In the genomic region with DNA sequence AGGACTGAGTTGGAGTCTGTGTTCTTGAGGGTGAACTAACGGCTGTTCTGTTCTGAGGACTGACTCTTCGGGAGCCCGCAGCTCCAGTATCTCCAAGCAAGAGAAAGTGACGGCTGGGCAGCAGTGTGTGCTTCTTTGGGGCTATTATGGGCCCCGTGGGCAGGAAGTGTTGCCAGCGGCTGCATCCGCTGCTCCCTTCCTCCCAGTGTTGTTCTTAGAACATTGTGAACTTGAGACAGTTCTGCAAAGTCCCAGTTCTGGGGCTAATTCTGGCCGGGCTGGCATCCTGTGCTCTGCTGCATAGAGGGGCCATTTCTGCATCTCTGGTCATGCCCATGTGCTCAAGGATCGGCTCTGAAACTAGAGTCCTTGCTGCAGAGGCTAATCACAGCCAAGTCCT, we compare ENCODE assay signal across 7 mouse cellular contexts. TPM values are rescaled to one million over a fixed set of nuclear protein-coding genes. Genes with fewer than 3 reads are reported as not detected.
DNase-seq lines count a peak whose midpoint lies in the region; ATAC-seq and TF ChIP-seq lines count a peak whose summit lies in the region.

No protein-coding gene starts in this region.

- no peaks in the 10 kb centered on the region for H3K36me3 ChIP-seq in testis, adult 2 months (ENCODE audit: control insufficient read depth, insufficient read depth, low read length)
- H3K36me3 ChIP-seq in liver, embryonic 11.5 days (ENCODE audit: control insufficient read depth, insufficient read depth, low read length) = peaks cover 3% of the 10 kb centered on the region; the same call in 1 of the 2 replicates

- peak overlapping the region; percentile 35 for H3K4me2 ChIP-seq in liver, embryonic 11.5 days

- no peak for TF ChIP-seq CTCF in testis, adult 2 months (IDR thresholded peaks at IDR 0.05; ENCODE audit: control insufficient read depth, insufficient read depth, insufficient replicate concordance, low read depth, low read length)

- no peaks in the 10 kb centered on the region for H3K9me3 ChIP-seq in liver, embryonic 11.5 days (ENCODE audit: control insufficient read depth, low read length)

- H3K27me3 ChIP-seq in testis, adult 2 months (ENCODE audit: control insufficient read depth, insufficient read depth, low read length) = no peaks in the 10 kb centered on the region
- no peaks in the 10 kb centered on the region for H3K27me3 ChIP-seq in liver, embryonic 11.5 days (replicated peaks; ENCODE audit: control insufficient read depth, insufficient read depth, low read length)

- 0 out of 2 replicates have a peak overlapping the region, but pooled peaks have one; percentile 4 for H3K9ac ChIP-seq in liver, embryonic 11.5 days (ENCODE audit: low read depth, low read length)

- peak; percentile 63 for ATAC-seq in liver, embryonic 11.5 days (replicated peaks; ENCODE audit: low FRiP score)

- H3K4me1 ChIP-seq in testis, adult 2 months (ENCODE audit: control insufficient read depth, insufficient read depth, low read length) = peaks cover 4% of the 10 kb centered on the region
- H3K4me1 ChIP-seq in liver, embryonic 11.5 days (replicated peaks; ENCODE audit: control insufficient read depth, insufficient read depth, low read length) = peaks cover 2% of the 10 kb centered on the region; the same call in 1 of the 2 replicates

- DNase-seq in testis, postnatal 14 days (ENCODE audit: low spot score) = no peak
- peak; percentile 61 for DNase-seq in gastrocnemius, postnatal 14 days
- DNase-seq in kidney, adult 11 months = peak; percentile 59
- no peak for DNase-seq in liver, embryonic 11.5 days (ENCODE audit: low spot score)
- DNase-seq in right cerebral cortex, adult 2 months (ENCODE audit: low spot score in 2 of 2) = peak; percentile 69 to 78
- DNase-seq in urinary bladder, adult 2 months (ENCODE audit: low spot score) = no peak

- intact Hi-C loops in gastrocnemius, postnatal 14 days (cut with DNase I; ENCODE audit: low total_unique reads) = no loop called here

- 0 out of 2 replicates have a peak, but pooled peaks have one; percentile 24 for TF ChIP-seq POLR2A in testis, adult 2 months (IDR thresholded peaks at IDR 0.05; ENCODE audit: control insufficient read depth, low read depth, low read length)

- H3K27ac ChIP-seq in testis, adult 2 months (ENCODE audit: control insufficient read depth, insufficient read depth, low read depth, low read length) = peak overlapping the region; percentile 61
- H3K27ac ChIP-seq in liver, embryonic 11.5 days (ENCODE audit: low read depth, low read length) = peak overlapping the region; percentile 78

- H3K4me3 ChIP-seq in testis, adult 2 months (ENCODE audit: control insufficient read depth, low read depth, low read length) = no peak overlapping the region
- H3K4me3 ChIP-seq in liver, embryonic 11.5 days (ENCODE audit: low read depth, low read length) = no peak overlapping the region

- WGBS in liver, embryonic 11.5 days = 44% methylated on average over 9 of the region's 9 CpGs

RNA-seq across cellular contexts. Expression of a gene that starts 31.7 kb away (rescaled TPM):
- polyA plus RNA-seq in testis, adult 2 months (2012; rRNA removed) = 1.5 and 1.8 TPM in 2 replicates
- 1 to 10 TPM; 5.0 to 5.9 TPM for total RNA-seq in gastrocnemius, postnatal 14 days (2021)
- polyA plus RNA-seq in liver, embryonic 11.5 days (2014; fragmentation: Nextera tagmentation; extraction: Ambion mirVana) = 8.6 and 8.8 TPM in 2 replicates
- 16.7 and 19.7 TPM in 2 replicates for polyA plus RNA-seq in urinary bladder, adult 2 months (2012; rRNA removed)

RNA-seq across cellular contexts. Expression of a gene that starts 43.1 kb away (rescaled TPM):
- polyA plus RNA-seq in testis, adult 2 months (2012; rRNA removed) = 0.06 and 0.18 TPM in 2 replicates
- not detected for total RNA-seq in gastrocnemius, postnatal 14 days (2021)
- polyA plus RNA-seq in liver, embryonic 11.5 days (2014; fragmentation: Nextera tagmentation; extraction: Ambion mirVana) = not detected in 2 replicates
- polyA plus RNA-seq in urinary bladder, adult 2 months (2012; rRNA removed) = 0.06 TPM in 1 of 2 replicates, not detected in the other

Comparison
In these comparisons a context has a peak if more than half of its experiments do, and no peak if none do; other contexts are left out.
1. DNase-seq: peak in gastrocnemius, postnatal 14 days (single experiment), kidney, adult 11 months (single experiment) and right cerebral cortex, adult 2 months (2 of 2); none in testis, postnatal 14 days (single experiment), liver, embryonic 11.5 days (single experiment) and urinary bladder, adult 2 months (single experiment).